Mouse (Mus musculus): ENCODE data around the gene Twsg1.

DNA sequence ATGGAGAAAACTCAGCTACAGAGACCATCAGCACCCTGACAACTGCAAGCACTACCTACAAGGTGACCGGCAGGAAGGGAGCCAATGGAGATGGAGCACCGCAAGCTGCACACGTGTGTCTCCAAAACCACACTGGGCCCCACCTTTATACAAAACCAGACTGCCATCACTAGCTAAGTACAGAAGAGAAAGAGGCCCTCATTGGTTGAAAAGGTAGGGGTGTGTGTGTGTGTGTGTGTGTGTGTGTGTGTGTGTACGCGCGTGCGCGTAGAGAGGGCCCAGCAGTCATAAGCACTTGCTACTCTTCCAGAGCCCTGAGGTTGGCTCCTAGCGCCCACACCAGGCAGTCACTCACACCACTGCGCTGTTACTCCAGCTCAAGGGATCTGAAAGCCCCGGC lies 77.2 kb downstream of the Twsg1 start:
- TF ChIP-seq CTCF (IDR thresholded peaks at IDR 0.05; ENCODE audit: low read depth) (no peak), EP300 (optimal IDR thresholded peaks at IDR 0.05) (no peak)
